Mouse (Mus musculus) limb, embryonic 11.5 days (tissue): Measurements from ENCODE around the gene Ifna13. TPM values are rescaled to one million over a fixed set of nuclear protein-coding genes. Genes with fewer than 3 reads are reported as not detected.

Experiments
- ATAC-seq: fragments of 200-750 bp; cut with Nextera tagmentation; 2 replicates; pipeline ENCODE4 v1.8.0; 2017; ENCODE audit warnings: low read depth; ENCODE audit not compliant: insufficient number of reproducible peaks, low FRiP score, low TSS enrichment
- DNase-seq: peaks from one replicate; pipeline ENCODE4 v3.0.0-alpha.2; 2015; ENCODE audit warnings: low spot score
- H3K27ac ChIP-seq: fragments of 300-500 bp; sonication (generic); replicated peaks from 2 replicates; pipeline ENCODE4 v1.5.1; 2014; ENCODE audit warnings: low read depth, mild to moderate bottlenecking, low read length
- H3K27me3 ChIP-seq: fragments of 300-500 bp; sonication (generic); 2 replicates; pipeline ENCODE4 v1.6.1; 2014; ENCODE audit warnings: mild to moderate bottlenecking, low read length, mixed read lengths; ENCODE audit not compliant: control insufficient read depth, insufficient read depth
- H3K36me3 ChIP-seq: fragments of 300-500 bp; sonication (generic); 2 replicates; pipeline ENCODE4 v1.6.1; 2014; ENCODE audit warnings: mild to moderate bottlenecking, low read length, moderate library complexity, mixed read lengths; ENCODE audit not compliant: control insufficient read depth, insufficient read depth
- H3K4me1 ChIP-seq: fragments of 300-500 bp; sonication (generic); 2 replicates; pipeline ENCODE4 v1.6.1; 2014; ENCODE audit warnings: low read length, mixed read lengths; ENCODE audit not compliant: control insufficient read depth, insufficient read depth
- H3K4me2 ChIP-seq: fragments of 300-500 bp; sonication (generic); 2 replicates; pipeline ENCODE4 v1.6.1; 2014; ENCODE audit warnings: low read depth, mild to moderate bottlenecking, moderate library complexity; ENCODE audit not compliant: severe bottlenecking
- H3K4me3 ChIP-seq: fragments of 300-500 bp; sonication (generic); 2 replicates; pipeline ENCODE4 v1.5.1; 2014; ENCODE audit warnings: low read depth, low read length
- H3K9ac ChIP-seq: fragments of 300-500 bp; sonication (generic); 2 replicates; pipeline ENCODE4 v1.6.1; 2014; ENCODE audit warnings: mild to moderate bottlenecking, low read length
- H3K9me3 ChIP-seq: fragments of 300-500 bp; sonication (generic); 2 replicates; pipeline ENCODE4 v1.6.1; 2016; ENCODE audit warnings: low read length; ENCODE audit not compliant: control insufficient read depth
- WGBS: fragments of 180-500 bp; shearing (Covaris S2); extraction: QIAGEN DNeasy Blood & Tissue Kit; methylation state at CpG from one replicate; pipeline ENCODE4 v1.1.7; 2014; 5-methylcytosine and 5-hydroxymethylcytosine counted together
- polyA plus RNA-seq: library from polyadenylated mRNA; unstranded; fragments of >200 nt; fragmentation: Nextera tagmentation; extraction: Ambion mirVana; gene quantifications from 2 replicates; pipeline ENCODE4 v1.2.1, GENCODE M21; 2014

Gene Ifna13
- polyA plus RNA-seq, 1 experiment from 2014 or later, result not detected

- no peaks in the 10 kb centered on the region for H3K27me3 ChIP-seq
- no peak overlapping the region for H3K4me3 ChIP-seq
- ATAC-seq (no peak), DNase-seq (no peak)
- H3K9me3 ChIP-seq, result no peaks in the 10 kb centered on the region
- H3K36me3 ChIP-seq, result no peaks in the 10 kb centered on the region
- no peak overlapping the region for H3K27ac ChIP-seq
- no peak overlapping the region for H3K9ac ChIP-seq
- 78% methylated on average over 3 of the region's 3 CpGs for WGBS
- H3K4me1 ChIP-seq, result no peaks in the 10 kb centered on the region
- H3K4me2 ChIP-seq, result no peak overlapping the region
These were observed 9.4 kb upstream of the Ifna13 start for GRCm38 (mm10) chr4:88653644-88654043.

GRCm38 (mm10) chr4:88642526-88642925, 1.7 kb downstream of the Ifna13 start:
- Histone ChIP-seq H3K27me3 (no peaks in the 10 kb centered on the region), H3K9me3 (no peaks in the 10 kb centered on the region), H3K36me3 (no peaks in the 10 kb centered on the region), H3K4me2 (no peak overlapping the region), H3K4me1 (no peaks in the 10 kb centered on the region), H3K4me3 (no peak overlapping the region), H3K9ac (no peak overlapping the region), H3K27ac (no peak overlapping the region)
- ATAC-seq (no peak), DNase-seq (no peak)
- WGBS, result 44% methylated on average over 2 of the region's 2 CpGs

GRCm38 (mm10) chr4:88641077-88641831, 3.0 kb downstream of the Ifna13 start:
- no peaks in the 10 kb centered on the region for H3K9me3 ChIP-seq
- H3K27me3 ChIP-seq, result no peaks in the 10 kb centered on the region
- 23% methylated on average over 11 of the region's 11 CpGs for WGBS
- H3K4me3 ChIP-seq, result no peak overlapping the region; the same call in 1 of the 2 replicates
- no peaks in the 10 kb centered on the region for H3K4me1 ChIP-seq
- no peak overlapping the region for H3K9ac ChIP-seq
- peak; percentile 99 for DNase-seq
- H3K4me2 ChIP-seq, result no peak overlapping the region
- no peaks in the 10 kb centered on the region for H3K36me3 ChIP-seq
- H3K27ac ChIP-seq, result no peak overlapping the region
- peak; percentile 93 for ATAC-seq

GRCm38 (mm10) chr4:88640704-88641076, 3.6 kb downstream of the Ifna13 start:
- ATAC-seq (no peak), DNase-seq (no peak)
- Histone ChIP-seq H3K4me2 (peak overlapping the region; percentile 19; the same call in 1 of the 2 replicates), H3K27me3 (no peaks in the 10 kb centered on the region), H3K4me1 (no peaks in the 10 kb centered on the region), H3K27ac (no peak overlapping the region), H3K9me3 (no peaks in the 10 kb centered on the region), H3K4me3 (no peak overlapping the region; the same call in 1 of the 2 replicates), H3K9ac (no peak overlapping the region), H3K36me3 (no peaks in the 10 kb centered on the region)
- WGBS, result 72% methylated on average over 8 of the region's 8 CpGs

- WGBS, result 96% methylated on average over 4 of the region's 4 CpGs
- no peaks in the 10 kb centered on the region for H3K36me3 ChIP-seq
- no peaks in the 10 kb centered on the region for H3K27me3 ChIP-seq
- no peak within 1 kb of the TSS for H3K9ac ChIP-seq
- no peaks in the 10 kb centered on the region for H3K9me3 ChIP-seq
- H3K4me3 ChIP-seq, result no peak within 1 kb of the TSS
- no peak within 1 kb of the TSS for H3K4me2 ChIP-seq
- ATAC-seq (no peak), DNase-seq (no peak)
- no peak within 1 kb of the TSS for H3K27ac ChIP-seq
- H3K4me1 ChIP-seq, result no peaks in the 10 kb centered on the region
These were observed 9.9 kb downstream of the Ifna13 start, which contains the start of gene C87499 for GRCm38 (mm10) chr4:88634311-88634710. C87499 (minus strand) TSS chr4:88634411.

- ATAC-seq, result no peak
- Histone ChIP-seq H3K4me3 (no peak within 1 kb of the TSS), H3K4me1 (no peaks in the 10 kb centered on the region), H3K4me2 (no peak within 1 kb of the TSS), H3K9me3 (no peaks in the 10 kb centered on the region), H3K36me3 (no peaks in the 10 kb centered on the region), H3K9ac (no peak within 1 kb of the TSS), H3K27me3 (no peaks in the 10 kb centered on the region), H3K27ac (no peak within 1 kb of the TSS)
- no peak for DNase-seq
These were observed 41.0 kb downstream of the Ifna13 start, which contains the start of gene Ifna12 for GRCm38 (mm10) chr4:88603276-88603675. Ifna12 (minus strand) TSS chr4:88603376.

Other genes starting within 250 kb of the Ifna13 start
- 3.4 and 3.5 TPM in 2 replicates for gene Hacd4, start 205.5 kb downstream of the Ifna13 start, polyA plus RNA-seq
- not detected in 2 replicates for gene Ifnb1, start 121.7 kb downstream of the Ifna13 start, polyA plus RNA-seq
- not detected in 2 replicates for gene Ifna15, start 86.2 kb downstream of the Ifna13 start, polyA plus RNA-seq
- not detected in 2 replicates for gene Ifna14, start 72.7 kb downstream of the Ifna13 start, polyA plus RNA-seq
- gene Ifna9, start 52.1 kb downstream of the Ifna13 start, polyA plus RNA-seq, result not detected in 2 replicates
- not detected in 2 replicates for gene Ifna12, start 41.1 kb downstream of the Ifna13 start, polyA plus RNA-seq
- not detected in 2 replicates for gene C87499, start 10.0 kb downstream of the Ifna13 start, polyA plus RNA-seq
- not detected in 2 replicates for gene Ifna16, start 32.5 kb upstream of the Ifna13 start, polyA plus RNA-seq
- not detected in 2 replicates for gene Ifna2, start 39.5 kb upstream of the Ifna13 start, polyA plus RNA-seq
- not detected in 2 replicates for gene Ifnab, start 46.9 kb upstream of the Ifna13 start, polyA plus RNA-seq
- gene Gm26566, start 77.3 kb upstream of the Ifna13 start, polyA plus RNA-seq, result 0.81 and 1.5 TPM in 2 replicates
- 139 and 140 TPM in 2 replicates for gene Klhl9, start 78.0 kb upstream of the Ifna13 start, polyA plus RNA-seq
- not detected in 2 replicates for gene Gm13271, start 110.4 kb upstream of the Ifna13 start, polyA plus RNA-seq
- gene Gm13283, start 115.7 kb upstream of the Ifna13 start, polyA plus RNA-seq, result 0.13 TPM in 1 of 2 replicates, not detected in the other
- gene Gm13290, start 129.4 kb upstream of the Ifna13 start, polyA plus RNA-seq, result 0.38 TPM in 1 of 2 replicates, not detected in the other
- not detected in 2 replicates for gene Gm13289, start 132.5 kb upstream of the Ifna13 start, polyA plus RNA-seq
- gene Gm13272, start 135.4 kb upstream of the Ifna13 start, polyA plus RNA-seq, result not detected in 2 replicates
- not detected in 2 replicates for gene Ifnz, start 137.7 kb upstream of the Ifna13 start, polyA plus RNA-seq
- gene Gm13276, start 141.2 kb upstream of the Ifna13 start, polyA plus RNA-seq, result not detected in 2 replicates
- gene Gm13277, start 144.2 kb upstream of the Ifna13 start, polyA plus RNA-seq, result not detected in 2 replicates
- gene Gm13278, start 147.1 kb upstream of the Ifna13 start, polyA plus RNA-seq, result not detected in 2 replicates
- gene Gm13275, start 150.0 kb upstream of the Ifna13 start, polyA plus RNA-seq, result not detected in 2 replicates
- not detected in 2 replicates for gene Gm13279, start 152.9 kb upstream of the Ifna13 start, polyA plus RNA-seq
- gene Gm13285, start 155.2 kb upstream of the Ifna13 start, polyA plus RNA-seq, result 1.1 and 1.4 TPM in 2 replicates
- not detected in 2 replicates for gene Gm13287, start 158.8 kb upstream of the Ifna13 start, polyA plus RNA-seq
- gene Gm13288, start 161.1 kb upstream of the Ifna13 start, polyA plus RNA-seq, result not detected in 2 replicates
- not detected in 2 replicates for gene Ifna7, start 171.8 kb upstream of the Ifna13 start, polyA plus RNA-seq
- not detected in 2 replicates for gene Ifna11, start 175.5 kb upstream of the Ifna13 start, polyA plus RNA-seq
- gene Ifna6, start 183.0 kb upstream of the Ifna13 start, polyA plus RNA-seq, result not detected in 2 replicates
- not detected in 2 replicates for gene Ifna5, start 191.1 kb upstream of the Ifna13 start, polyA plus RNA-seq
- not detected in 2 replicates for gene Ifna4, start 197.4 kb upstream of the Ifna13 start, polyA plus RNA-seq
- not detected in 2 replicates for gene Ifna1, start 205.6 kb upstream of the Ifna13 start, polyA plus RNA-seq
- not detected in 2 replicates for gene Ifne, start 235.7 kb upstream of the Ifna13 start, polyA plus RNA-seq